Mouse (Mus musculus) heart, embryonic 12.5 days (tissue): ENCODE data around the gene Tbxa2r. TPM values are rescaled to one million over a fixed set of nuclear protein-coding genes. Genes with fewer than 3 reads are reported as not detected.

Experiments
- ATAC-seq: fragments of 200-750 bp; cut with Nextera tagmentation; 2 replicates; pipeline ENCODE4 v1.8.0; 2017; ENCODE audit warnings: moderate TSS enrichment, moderate library complexity; ENCODE audit not compliant: insufficient number of reproducible peaks, low FRiP score
- H3K27ac ChIP-seq: fragments of 300-500 bp; sonication (generic); 2 replicates; pipeline ENCODE4 v1.5.1; 2016; ENCODE audit warnings: mild to moderate bottlenecking, moderate library complexity; ENCODE audit not compliant: poor library complexity, severe bottlenecking
- H3K27me3 ChIP-seq: fragments of 300-500 bp; sonication (generic); replicated peaks from 2 replicates; pipeline ENCODE4 v1.6.1; 2016; ENCODE audit warnings: mild to moderate bottlenecking, moderate library complexity
- H3K36me3 ChIP-seq: fragments of 300-500 bp; sonication (generic); 2 replicates; pipeline ENCODE4 v1.6.1; 2016; ENCODE audit warnings: mild to moderate bottlenecking, moderate library complexity
- H3K4me1 ChIP-seq: fragments of 300-500 bp; sonication (generic); replicated peaks from 2 replicates; pipeline ENCODE4 v1.6.1; 2016; ENCODE audit warnings: mild to moderate bottlenecking
- H3K4me2 ChIP-seq: fragments of 300-500 bp; sonication (generic); 2 replicates; pipeline ENCODE4 v1.6.1; 2016; ENCODE audit warnings: mild to moderate bottlenecking, moderate library complexity
- H3K4me3 ChIP-seq: fragments of 300-500 bp; sonication (generic); 2 replicates; pipeline ENCODE4 v1.5.1; 2016; ENCODE audit warnings: mild to moderate bottlenecking
- H3K9ac ChIP-seq: fragments of 300-500 bp; sonication (generic); 2 replicates; pipeline ENCODE4 v1.6.1; 2016; ENCODE audit warnings: mild to moderate bottlenecking, moderate library complexity
- H3K9me3 ChIP-seq: fragments of 300-500 bp; sonication (generic); replicated peaks from 2 replicates; pipeline ENCODE4 v1.6.1; 2016; ENCODE audit warnings: mild to moderate bottlenecking, moderate library complexity
- WGBS: fragments of 180-500 bp; shearing (Covaris S2); methylation state at CpG from one replicate; pipeline ENCODE4 v1.1.7; 2016; 5-methylcytosine and 5-hydroxymethylcytosine counted together
- polyA plus RNA-seq: library from polyadenylated mRNA; unstranded; fragments of >200 nt; fragmentation: Nextera tagmentation; extraction: Ambion mirVana; gene quantifications from 2 replicates; pipeline ENCODE4 v1.2.1, GENCODE M21; 2016

Tbxa2r gene
- polyA plus RNA-seq, 1 experiment from 2014 or later = 13.4 TPM

- H3K27me3 ChIP-seq = peaks cover 25% of the 10 kb centered on the region
- peaks cover 5% of the 10 kb centered on the region; the same call in 1 of the 2 replicates for H3K36me3 ChIP-seq
- 45% methylated on average over 19 of the region's 19 CpGs for WGBS
- peaks cover 29% of the 10 kb centered on the region for H3K4me1 ChIP-seq
- ATAC-seq = no peak
- H3K9me3 ChIP-seq = no peaks in the 10 kb centered on the region
- H3K27ac ChIP-seq = peak overlapping the region; percentile 70
- peak overlapping the region; percentile 16; the same call in 1 of the 2 replicates for H3K4me2 ChIP-seq
- H3K4me3 ChIP-seq = no peak overlapping the region
- peak overlapping the region; percentile 38 for H3K9ac ChIP-seq
Observed at GRCm38 (mm10) chr10:81335393-81336340, 7.1 kb downstream of the Tbxa2r start.

GRCm38 (mm10) chr10:81336558-81336957 is 8.0 kb downstream of the Tbxa2r start:
- Histone ChIP-seq H3K9me3 (no peaks in the 10 kb centered on the region), H3K4me3 (no peak overlapping the region), H3K36me3 (peaks cover 5% of the 10 kb centered on the region; the same call in 1 of the 2 replicates), H3K9ac (0 out of 2 replicates have a peak overlapping the region, but pooled peaks have one; percentile 38), H3K4me2 (no peak overlapping the region), H3K4me1 (peaks cover 28% of the 10 kb centered on the region), H3K27ac (no peak overlapping the region), H3K27me3 (peaks cover 32% of the 10 kb centered on the region)
- 92% methylated on average over 4 of the region's 4 CpGs for WGBS
- ATAC-seq = no peak

- H3K27ac ChIP-seq = no peak overlapping the region
- no peaks in the 10 kb centered on the region for H3K9me3 ChIP-seq
- H3K4me2 ChIP-seq = no peak overlapping the region
- H3K4me1 ChIP-seq = peaks cover 23% of the 10 kb centered on the region
- H3K9ac ChIP-seq = no peak overlapping the region
- peaks cover 6% of the 10 kb centered on the region for H3K36me3 ChIP-seq
- 35% methylated on average over 17 of the region's 17 CpGs for WGBS
- peak; percentile 36; the same call in 1 of the 2 replicates for ATAC-seq
- H3K4me3 ChIP-seq = no peak overlapping the region
- H3K27me3 ChIP-seq = peaks cover 58% of the 10 kb centered on the region
Observed at GRCm38 (mm10) chr10:81340551-81341332, 12.2 kb downstream of the Tbxa2r start.

GRCm38 (mm10) chr10:81341333-81341949 is 12.9 kb downstream of the Tbxa2r start:
- Histone ChIP-seq H3K9me3 (no peaks in the 10 kb centered on the region), H3K27me3 (peaks cover 58% of the 10 kb centered on the region), H3K4me2 (no peak overlapping the region), H3K9ac (no peak overlapping the region), H3K4me3 (no peak overlapping the region), H3K4me1 (peaks cover 18% of the 10 kb centered on the region), H3K36me3 (peaks cover 12% of the 10 kb centered on the region), H3K27ac (no peak overlapping the region)
- ATAC-seq = no peak
- WGBS = 30% methylated on average over 16 of the region's 16 CpGs

- Histone ChIP-seq H3K9ac (peak within 1 kb of the TSS; percentile 74), H3K4me2 (peak within 1 kb of the TSS; percentile 88), H3K9me3 (no peaks in the 10 kb centered on the region), H3K4me3 (peak within 1 kb of the TSS; percentile 55), H3K36me3 (peaks cover 19% of the 10 kb centered on the region), H3K27ac (no peak within 1 kb of the TSS), H3K4me1 (peaks cover 32% of the 10 kb centered on the region), H3K27me3 (peaks cover 51% of the 10 kb centered on the region)
- no peak for ATAC-seq
- 8% methylated on average over 38 of the region's 67 CpGs for WGBS
Observed at GRCm38 (mm10) chr10:81342686-81343505, 14.4 kb downstream of the Tbxa2r start, which contains the start of gene Gipc3. Gene Gipc3 (minus strand): TSS chr10:81343266.

GRCm38 (mm10) chr10:81344421-81345161 is 16.1 kb downstream of the Tbxa2r start:
- 42% methylated on average over 8 of the region's 8 CpGs for WGBS
- no peak overlapping the region for H3K9ac ChIP-seq

GRCm38 (mm10) chr10:81345162-81345534 is 16.6 kb downstream of the Tbxa2r start:
- Histone ChIP-seq H3K4me2 (no peak overlapping the region), H3K36me3 (peaks cover 26% of the 10 kb centered on the region), H3K9me3 (no peaks in the 10 kb centered on the region), H3K4me1 (peaks cover 49% of the 10 kb centered on the region), H3K9ac (no peak overlapping the region), H3K27me3 (peaks cover 41% of the 10 kb centered on the region), H3K27ac (no peak overlapping the region), H3K4me3 (no peak overlapping the region)
- WGBS = 73% methylated on average over 4 of the region's 4 CpGs
- ATAC-seq = no peak

More at GRCm38 (mm10) chr10:81344421-81345161, 16.1 kb downstream of the Tbxa2r start:
- ATAC-seq = no peak
- H3K36me3 ChIP-seq = peaks cover 26% of the 10 kb centered on the region
- peaks cover 48% of the 10 kb centered on the region for H3K4me1 ChIP-seq
- no peak overlapping the region for H3K4me2 ChIP-seq
- peaks cover 41% of the 10 kb centered on the region for H3K27me3 ChIP-seq
- H3K4me3 ChIP-seq = no peak overlapping the region
- H3K27ac ChIP-seq = no peak overlapping the region
- no peaks in the 10 kb centered on the region for H3K9me3 ChIP-seq

- H3K4me3 ChIP-seq = peak overlapping the region; percentile 23
- peak overlapping the region; percentile 57 for H3K4me2 ChIP-seq
- H3K9ac ChIP-seq = peak overlapping the region; percentile 56
- peak overlapping the region; percentile 61; the same call in 1 of the 2 replicates for H3K27ac ChIP-seq
- peaks cover 51% of the 10 kb centered on the region for H3K4me1 ChIP-seq
- no peaks in the 10 kb centered on the region for H3K9me3 ChIP-seq
- H3K27me3 ChIP-seq = peaks cover 30% of the 10 kb centered on the region
- peak; percentile 44 for ATAC-seq
- 11% methylated on average over 55 of the region's 55 CpGs for WGBS
- H3K36me3 ChIP-seq = peaks cover 26% of the 10 kb centered on the region
Observed at GRCm38 (mm10) chr10:81346453-81347067, 18.0 kb downstream of the Tbxa2r start.

- H3K4me1 ChIP-seq = peaks cover 48% of the 10 kb centered on the region
- peak; percentile 40 for ATAC-seq
Observed at GRCm38 (mm10) chr10:81349146-81349545, 20.6 kb downstream of the Tbxa2r start.

More at GRCm38 (mm10) chr10:81349146-81349545, 20.6 kb downstream of the Tbxa2r start:
- Histone ChIP-seq H3K27me3 (0 out of 2 replicates have a peak, but pooled peaks cover 7% of the 10 kb centered on the region), H3K27ac (peak overlapping the region; percentile 74; the same call in 1 of the 2 replicates), H3K4me3 (peak overlapping the region; percentile 85), H3K36me3 (peaks cover 26% of the 10 kb centered on the region), H3K9me3 (no peaks in the 10 kb centered on the region), H3K9ac (peak overlapping the region; percentile 94), H3K4me2 (peak overlapping the region; percentile 70)
- 9% methylated on average over 12 of the region's 12 CpGs for WGBS
